Mouse (Mus musculus) layer of hippocampus, adult 6 months (tissue): ENCODE measurements around the gene Nipal3. TPM values are rescaled to one million over a fixed set of nuclear protein-coding genes. Genes with fewer than 3 reads are reported as not detected.

Source experiments
- long read RNA-seq, 2 experiments: library from polyadenylated mRNA; unstranded; transcript quantifications; one replicate each; pipeline ENCODE4 v2.0.0; 2019 to 2020
- microRNA-seq: library from miRNA; unstranded; fragments of <30 nt; microRNA quantifications from one replicate; pipeline ENCODE4 v1.2.0, GENCODE M21; 2020
- polyA plus RNA-seq: library from polyadenylated mRNA; unstranded; fragments of <200 nt; fragmentation: Nextera tagmentation; gene quantifications from 2 replicates; pipeline ENCODE4 v1.2.3, GENCODE M21; 2021

The Nipal3 gene
- polyA plus RNA-seq: 14.2 and 16.4 TPM in 2 replicates
- long read RNA-seq, experiment 1, full-length matches to known transcripts: 1 of 19 reads
- long read RNA-seq, experiment 1, partial matches to known transcripts: 2 of 19 reads
- long read RNA-seq, experiment 1, other reads (novel, unspliced or antisense): 16 of 19 reads
- long read RNA-seq, experiment 2, full-length matches to known transcripts: 7 of 33 reads
- long read RNA-seq, experiment 2, partial matches to known transcripts: 4 of 33 reads
- long read RNA-seq, experiment 2, other reads (novel, unspliced or antisense): 22 of 33 reads

GRCm38 (mm10) chr4:135494521-135495396 is at the start of gene Nipal3, which contains the start of gene Stpg1:
Nipal3 (minus strand) TSS chr4:135495038.
Stpg1 (plus strand) TSS chr4:135494790.

GRCm38 (mm10) chr4:135433443-135434394 is 61.1 kb downstream of the Nipal3 start, which contains the start of gene Rcan3:
Rcan3 (minus strand) TSS chr4:135433853.

GRCm38 (mm10) chr4:135397991-135398390 is 96.8 kb downstream of the Nipal3 start, which contains the start of gene Ncmap:
Ncmap (minus strand) TSS chr4:135398227.

Small RNAs within 50 kb of the gene (microRNA-seq; reads per million reads assigned to microRNA genes)
- gene Gm25317: not detected
- 800 reads per million, percentile 79 among the genes with 10 or more reads in this experiment for gene Mir700

Other genes with a start within 250 kb of the Nipal3 start
- 33.3 and 37.3 TPM in 2 replicates for gene Clic4, start 222.2 kb downstream of the Nipal3 start, polyA plus RNA-seq
- gene Srrm1, start 141.7 kb downstream of the Nipal3 start, polyA plus RNA-seq: 83.8 and 87.6 TPM in 2 replicates
- 0.54 and 1.3 TPM in 2 replicates for gene Ncmap, start 96.8 kb downstream of the Nipal3 start, polyA plus RNA-seq
- gene Rcan3, start 61.2 kb downstream of the Nipal3 start, polyA plus RNA-seq: 11.0 and 13.7 TPM in 2 replicates
- gene Stpg1, start 248 bp downstream of the Nipal3 start, polyA plus RNA-seq: 2.2 and 3.3 TPM in 2 replicates
- gene Grhl3, start 78.6 kb upstream of the Nipal3 start, polyA plus RNA-seq: 0.34 and 0.44 TPM in 2 replicates
- 0.06 and 0.08 TPM in 2 replicates for gene Ifnlr1, start 191.2 kb upstream of the Nipal3 start, polyA plus RNA-seq
- gene Il22ra1, start 233.1 kb upstream of the Nipal3 start, polyA plus RNA-seq: not detected in 2 replicates